Mouse (Mus musculus) limb, embryonic 15.5 days (tissue): Measurements from ENCODE around the gene Syncrip. TPM values are rescaled to one million over a fixed set of nuclear protein-coding genes. Genes with fewer than 3 reads are reported as not detected.

Experiments
- ATAC-seq: fragments of 200-750 bp; cut with Nextera tagmentation; 2 replicates; pipeline ENCODE4 v1.8.0; 2017; ENCODE audit warnings: low read depth, moderate TSS enrichment; ENCODE audit not compliant: insufficient number of reproducible peaks, low FRiP score, low TSS enrichment
- H3K27ac ChIP-seq: fragments of 300-500 bp; sonication (generic); 2 replicates; pipeline ENCODE4 v1.5.1; 2015; ENCODE audit warnings: moderate library complexity, mild to moderate bottlenecking, inconsistent platforms
- H3K27me3 ChIP-seq: fragments of 300-500 bp; sonication (generic); 2 replicates; pipeline ENCODE4 v1.6.1; 2015; ENCODE audit warnings: inconsistent platforms
- H3K36me3 ChIP-seq: fragments of 300-500 bp; sonication (generic); 2 replicates; pipeline ENCODE4 v1.6.1; 2015; ENCODE audit warnings: inconsistent platforms
- H3K4me1 ChIP-seq: fragments of 300-500 bp; sonication (generic); 2 replicates; pipeline ENCODE4 v1.6.1; 2015; ENCODE audit warnings: inconsistent platforms
- H3K4me2 ChIP-seq: fragments of 300-500 bp; sonication (generic); 2 replicates; pipeline ENCODE4 v1.6.1; 2015; ENCODE audit warnings: mild to moderate bottlenecking, inconsistent platforms
- H3K4me3 ChIP-seq: fragments of 300-500 bp; sonication (generic); 2 replicates; pipeline ENCODE4 v1.5.1; 2015; ENCODE audit warnings: mild to moderate bottlenecking, inconsistent platforms
- H3K9ac ChIP-seq: fragments of 300-500 bp; sonication (generic); 2 replicates; pipeline ENCODE4 v1.6.1; 2015; ENCODE audit warnings: inconsistent platforms
- H3K9me3 ChIP-seq: fragments of 300-500 bp; sonication (generic); 2 replicates; pipeline ENCODE4 v1.6.1; 2016; ENCODE audit warnings: inconsistent platforms
- WGBS: fragments of 180-500 bp; shearing (Covaris S2); methylation state at CpG from one replicate; pipeline ENCODE4 v1.1.7; 2015; 5-methylcytosine and 5-hydroxymethylcytosine counted together
- polyA plus RNA-seq: library from polyadenylated mRNA; unstranded; fragments of >200 nt; fragmentation: Nextera tagmentation; extraction: Ambion mirVana; gene quantifications from 2 replicates; pipeline ENCODE4 v1.2.1, GENCODE M21; 2015

The Syncrip gene
- polyA plus RNA-seq, 1 experiment from 2014 or later = 94.5 TPM

GRCm38 (mm10) chr9:88416752-88417151 is 65.6 kb downstream of the Syncrip start:
- H3K4me3 ChIP-seq = no peak overlapping the region
- peaks cover 25% of the 10 kb centered on the region for H3K36me3 ChIP-seq
- no peak overlapping the region for H3K9ac ChIP-seq
- no peaks in the 10 kb centered on the region for H3K9me3 ChIP-seq
- H3K4me1 ChIP-seq = no peaks in the 10 kb centered on the region
- no peak overlapping the region for H3K4me2 ChIP-seq
- H3K27ac ChIP-seq = no peak overlapping the region
- 70% methylated on average over 1 of the region's 1 CpGs for WGBS
- ATAC-seq = no peak
- H3K27me3 ChIP-seq = no peaks in the 10 kb centered on the region

- no peaks in the 10 kb centered on the region for H3K9me3 ChIP-seq
Observed at GRCm38 (mm10) chr9:88409978-88410377, 72.4 kb downstream of the Syncrip start.

GRCm38 (mm10) chr9:88404515-88404914 is 77.9 kb downstream of the Syncrip start:
- Histone ChIP-seq H3K4me3 (no peak overlapping the region), H3K27me3 (no peaks in the 10 kb centered on the region), H3K9me3 (no peaks in the 10 kb centered on the region), H3K36me3 (peaks cover 16% of the 10 kb centered on the region; the same call in 1 of the 2 replicates), H3K27ac (no peak overlapping the region), H3K4me1 (no peaks in the 10 kb centered on the region), H3K4me2 (no peak overlapping the region), H3K9ac (no peak overlapping the region)
- no peak for ATAC-seq
- 89% methylated on average over 6 of the region's 6 CpGs for WGBS

More at GRCm38 (mm10) chr9:88409978-88410377, 72.4 kb downstream of the Syncrip start:
- no peak overlapping the region for H3K4me2 ChIP-seq
- H3K27me3 ChIP-seq = no peaks in the 10 kb centered on the region
- WGBS = 81% methylated on average over 2 of the region's 2 CpGs
- H3K4me1 ChIP-seq = no peaks in the 10 kb centered on the region
- H3K27ac ChIP-seq = no peak overlapping the region
- H3K36me3 ChIP-seq = 0 out of 2 replicates have a peak, but pooled peaks cover 9% of the 10 kb centered on the region
- no peak overlapping the region for H3K9ac ChIP-seq
- no peak overlapping the region for H3K4me3 ChIP-seq
- ATAC-seq = no peak

GRCm38 (mm10) chr9:88404088-88404487 is 78.3 kb downstream of the Syncrip start:
- H3K9me3 ChIP-seq = no peaks in the 10 kb centered on the region

GRCm38 (mm10) chr9:88398461-88398860 is 83.9 kb downstream of the Syncrip start:
- Histone ChIP-seq H3K9ac (no peak overlapping the region), H3K27ac (no peak overlapping the region), H3K36me3 (peaks cover 43% of the 10 kb centered on the region), H3K4me2 (no peak overlapping the region), H3K4me3 (no peak overlapping the region), H3K4me1 (no peaks in the 10 kb centered on the region), H3K27me3 (no peaks in the 10 kb centered on the region), H3K9me3 (no peaks in the 10 kb centered on the region)
- no peak for ATAC-seq
- 78% methylated on average over 1 of the region's 1 CpGs for WGBS

More at GRCm38 (mm10) chr9:88404088-88404487, 78.3 kb downstream of the Syncrip start:
- ATAC-seq = no peak
- Histone ChIP-seq H3K27me3 (no peaks in the 10 kb centered on the region), H3K9ac (no peak overlapping the region), H3K4me3 (no peak overlapping the region), H3K4me2 (no peak overlapping the region), H3K4me1 (no peaks in the 10 kb centered on the region), H3K36me3 (peaks cover 12% of the 10 kb centered on the region; the same call in 1 of the 2 replicates), H3K27ac (no peak overlapping the region)
- 80% methylated on average over 10 of the region's 10 CpGs for WGBS

Other genes with a start within 250 kb of the Syncrip start
- 39.3 and 40.2 TPM in 2 replicates for gene Nt5e, start 155.4 kb downstream of the Syncrip start, polyA plus RNA-seq
- 27.8 and 28.7 TPM in 2 replicates for gene Snx14, start 43.6 kb downstream of the Syncrip start, polyA plus RNA-seq
- gene Gm20537, start 26.0 kb downstream of the Syncrip start, polyA plus RNA-seq = 0.61 TPM in 1 of 2 replicates, not detected in the other
- gene Zfp949, start 65.4 kb upstream of the Syncrip start, polyA plus RNA-seq = 13.6 and 14.1 TPM in 2 replicates
- gene Trim43a, start 98.3 kb upstream of the Syncrip start, polyA plus RNA-seq = 0.31 TPM in 1 of 2 replicates, not detected in the other
- gene Mthfsl, start 237.7 kb upstream of the Syncrip start, polyA plus RNA-seq = 32.1 and 32.4 TPM in 2 replicates
- 0.30 TPM in 1 of 2 replicates, not detected in the other for gene Bcl2a1d, start 249.3 kb upstream of the Syncrip start, polyA plus RNA-seq